Mouse (Mus musculus): ENCODE measurements at regions not wholly inside any gene's neighbourhood (a gene's known extent, or its start where the extent isn't known, plus 50 kb on each side); places are given as distances from the start of the nearest gene placed in this dataset.

DNA sequence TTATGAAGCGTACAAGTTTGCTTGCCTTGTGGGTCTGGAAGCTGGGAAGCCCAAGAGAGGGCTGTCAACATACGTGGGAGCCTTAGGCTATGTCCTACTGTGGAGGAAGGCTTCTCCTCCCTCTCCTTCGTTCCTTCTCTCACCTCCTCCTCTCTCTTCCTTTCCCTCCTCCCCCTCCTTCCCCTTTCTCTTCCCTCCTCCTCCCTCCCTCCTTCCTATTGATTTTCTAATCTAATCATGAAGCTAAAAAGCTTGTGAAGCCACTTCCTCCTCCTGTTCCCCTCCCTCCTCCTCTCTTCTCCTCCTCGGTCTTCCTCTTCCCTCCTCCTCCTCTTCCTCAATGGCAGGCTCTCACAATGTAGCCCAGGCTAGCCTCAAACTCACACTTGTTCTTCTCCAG lies 91.7 kb upstream of the Med13l start:
- TF ChIP-seq GATA1 (IDR thresholded peaks at IDR 0.05; ENCODE audit: low read length) (no peak), TAL1 (IDR thresholded peaks at IDR 0.05; ENCODE audit: low read length) (no peak)

All from erythroblast, embryonic 14.5 days (primary cell).